Mouse (Mus musculus): ENCODE measurements around the gene Aldh1a2.

GRCm38 (mm10) chr9:71239926-71240325 lies 24.3 kb downstream of the Aldh1a2 start:
- TF ChIP-seq CTCF (IDR thresholded peaks at IDR 0.05; ENCODE audit: low read depth) (no peak), EP300 (IDR thresholded peaks at IDR 0.05; ENCODE audit: low read depth) (no peak)
